Mouse (Mus musculus): ENCODE measurements at regions not wholly inside any gene's neighbourhood (a gene's known extent, or its start where the extent isn't known, plus 50 kb on each side); places are given as distances from the start of the nearest gene placed in this dataset.

GRCm38 (mm10) chr14:76698718-76699402, 142.2 kb upstream of the Serp2 start:
- TF ChIP-seq EP300 (IDR thresholded peaks at IDR 0.05; ENCODE audit: insufficient read depth, low read depth, low read length) (peak; percentile 55), POLR2A (IDR thresholded peaks at IDR 0.05; ENCODE audit: insufficient read depth, low read length) (no peak)
- peaks cover 5% of the 10 kb centered on the region for H3K4me1 ChIP-seq (ENCODE audit: control insufficient read depth, insufficient read depth, low read length)
- no peak overlapping the region for H3K9ac ChIP-seq (ENCODE audit: low read depth, poor library complexity, severe bottlenecking)
- no peaks in the 10 kb centered on the region for H3K9me3 ChIP-seq (replicated peaks; ENCODE audit: control insufficient read depth, insufficient read depth, low read length, poor library complexity, severe bottlenecking)
- no peak overlapping the region for H3K4me3 ChIP-seq (ENCODE audit: low read depth, low read length)
- no peaks in the 10 kb centered on the region for H3K36me3 ChIP-seq (ENCODE audit: control insufficient read depth, insufficient read depth, low read length, poor library complexity, severe bottlenecking)
- no peaks in the 10 kb centered on the region for H3K27me3 ChIP-seq (ENCODE audit: control insufficient read depth, insufficient read depth, low read length, poor library complexity, severe bottlenecking)
- 0 out of 2 replicates have a peak overlapping the region, but pooled peaks have one; percentile 30 for H3K27ac ChIP-seq (ENCODE audit: insufficient read depth, low read length)

GRCm38 (mm10) chr14:76696729-76697128, 140.0 kb upstream of the Serp2 start:
- Histone ChIP-seq H3K4me3 (ENCODE audit: low read depth, low read length) (no peak overlapping the region), H3K9ac (ENCODE audit: low read depth, poor library complexity, severe bottlenecking) (no peak overlapping the region), H3K36me3 (ENCODE audit: control insufficient read depth, insufficient read depth, low read length, poor library complexity, severe bottlenecking) (no peaks in the 10 kb centered on the region), H3K4me1 (ENCODE audit: control insufficient read depth, insufficient read depth, low read length) (peaks cover 5% of the 10 kb centered on the region), H3K27me3 (ENCODE audit: control insufficient read depth, insufficient read depth, low read length, poor library complexity, severe bottlenecking) (no peaks in the 10 kb centered on the region), H3K9me3 (replicated peaks; ENCODE audit: control insufficient read depth, insufficient read depth, low read length, poor library complexity, severe bottlenecking) (no peaks in the 10 kb centered on the region), H3K27ac (ENCODE audit: insufficient read depth, low read length) (peak overlapping the region; percentile 86; the same call in 1 of the 2 replicates)
- no peak for TF ChIP-seq EP300 (IDR thresholded peaks at IDR 0.05; ENCODE audit: insufficient read depth, low read depth, low read length)
- TF ChIP-seq POLR2A (IDR thresholded peaks at IDR 0.05; ENCODE audit: insufficient read depth, low read length): no peak
- no peak for TF ChIP-seq CTCF (IDR thresholded peaks at IDR 0.05; ENCODE audit: low read depth, low read length)

- Histone ChIP-seq H3K36me3 (ENCODE audit: control insufficient read depth, insufficient read depth, low read length, poor library complexity, severe bottlenecking) (no peaks in the 10 kb centered on the region), H3K27ac (ENCODE audit: insufficient read depth, low read length) (peak overlapping the region; percentile 86), H3K4me1 (ENCODE audit: control insufficient read depth, insufficient read depth, low read length) (peaks cover 5% of the 10 kb centered on the region), H3K9me3 (replicated peaks; ENCODE audit: control insufficient read depth, insufficient read depth, low read length, poor library complexity, severe bottlenecking) (no peaks in the 10 kb centered on the region), H3K27me3 (ENCODE audit: control insufficient read depth, insufficient read depth, low read length, poor library complexity, severe bottlenecking) (no peaks in the 10 kb centered on the region), H3K4me3 (ENCODE audit: low read depth, low read length) (peak overlapping the region; percentile 38), H3K9ac (ENCODE audit: low read depth, poor library complexity, severe bottlenecking) (no peak overlapping the region)
- TF ChIP-seq EP300 (IDR thresholded peaks at IDR 0.05; ENCODE audit: insufficient read depth, low read depth, low read length) (no peak), CTCF (IDR thresholded peaks at IDR 0.05; ENCODE audit: low read depth, low read length) (no peak), POLR2A (IDR thresholded peaks at IDR 0.05; ENCODE audit: insufficient read depth, low read length) (no peak)
Measured at GRCm38 (mm10) chr14:76695691-76696355, 139.1 kb upstream of the Serp2 start.

GRCm38 (mm10) chr14:76694894-76695293, 138.2 kb upstream of the Serp2 start:
- H3K4me1 ChIP-seq (ENCODE audit: control insufficient read depth, insufficient read depth, low read length): peaks cover 5% of the 10 kb centered on the region
- H3K27ac ChIP-seq (ENCODE audit: insufficient read depth, low read length): no peak overlapping the region
- H3K9ac ChIP-seq (ENCODE audit: low read depth, poor library complexity, severe bottlenecking): no peak overlapping the region
- no peaks in the 10 kb centered on the region for H3K36me3 ChIP-seq (ENCODE audit: control insufficient read depth, insufficient read depth, low read length, poor library complexity, severe bottlenecking)
- H3K27me3 ChIP-seq (ENCODE audit: control insufficient read depth, insufficient read depth, low read length, poor library complexity, severe bottlenecking): no peaks in the 10 kb centered on the region
- H3K9me3 ChIP-seq (replicated peaks; ENCODE audit: control insufficient read depth, insufficient read depth, low read length, poor library complexity, severe bottlenecking): no peaks in the 10 kb centered on the region
- TF ChIP-seq EP300 (IDR thresholded peaks at IDR 0.05; ENCODE audit: insufficient read depth, low read depth, low read length) (no peak), POLR2A (IDR thresholded peaks at IDR 0.05; ENCODE audit: insufficient read depth, low read length) (no peak), CTCF (IDR thresholded peaks at IDR 0.05; ENCODE audit: low read depth, low read length) (no peak)
- H3K4me3 ChIP-seq (ENCODE audit: low read depth, low read length): no peak overlapping the region

GRCm38 (mm10) chr14:76693351-76694317, 136.9 kb upstream of the Serp2 start:
- Histone ChIP-seq H3K27ac (ENCODE audit: insufficient read depth, low read length) (no peak overlapping the region), H3K4me1 (ENCODE audit: control insufficient read depth, insufficient read depth, low read length) (peaks cover 5% of the 10 kb centered on the region), H3K4me3 (ENCODE audit: low read depth, low read length) (no peak overlapping the region), H3K9ac (ENCODE audit: low read depth, poor library complexity, severe bottlenecking) (no peak overlapping the region), H3K36me3 (ENCODE audit: control insufficient read depth, insufficient read depth, low read length, poor library complexity, severe bottlenecking) (no peaks in the 10 kb centered on the region), H3K9me3 (replicated peaks; ENCODE audit: control insufficient read depth, insufficient read depth, low read length, poor library complexity, severe bottlenecking) (no peaks in the 10 kb centered on the region), H3K27me3 (ENCODE audit: control insufficient read depth, insufficient read depth, low read length, poor library complexity, severe bottlenecking) (no peaks in the 10 kb centered on the region)
- no peak for TF ChIP-seq EP300 (IDR thresholded peaks at IDR 0.05; ENCODE audit: insufficient read depth, low read depth, low read length)
- TF ChIP-seq CTCF (IDR thresholded peaks at IDR 0.05; ENCODE audit: low read depth, low read length): no peak
- no peak for TF ChIP-seq POLR2A (IDR thresholded peaks at IDR 0.05; ENCODE audit: insufficient read depth, low read length)

Measured in ES-Bruce4 (cell line).